Mouse (Mus musculus) frontal cortex, postnatal 14 days (tissue): ENCODE data around the gene Ptgis.

Experiments
- DNase-seq, 2 experiments: peaks; one replicate each; pipeline ENCODE4 v3.0.0; 2022; ENCODE audit warnings: low spot score in 2 of 2

Ptgis gene

GRCm38 (mm10) chr2:167190076-167190399 is 50.4 kb downstream of the Ptgis start, which contains the start of gene Kcnb1:
TSS of gene Kcnb1 (minus strand) at chr2:167190155.
- DNase-seq = peak; percentile 62 to 78

- no peak for DNase-seq
Observed at GRCm38 (mm10) chr2:167189291-167190075, 50.9 kb downstream of the Ptgis start.

- DNase-seq = no peak
Observed at GRCm38 (mm10) chr2:167188315-167189207, 51.8 kb downstream of the Ptgis start.

- no peak for DNase-seq
Observed at GRCm38 (mm10) chr2:167187119-167187518, 53.3 kb downstream of the Ptgis start.

GRCm38 (mm10) chr2:167186544-167186943 is 53.9 kb downstream of the Ptgis start:
- no peak for DNase-seq

GRCm38 (mm10) chr2:167186003-167186402 is 54.4 kb downstream of the Ptgis start:
- DNase-seq = no peak

GRCm38 (mm10) chr2:167185432-167185831 is 55.0 kb downstream of the Ptgis start:
- no peak for DNase-seq

- DNase-seq = no peak
Observed at GRCm38 (mm10) chr2:167181662-167182389, 58.6 kb downstream of the Ptgis start.

- no peak for DNase-seq
Observed at GRCm38 (mm10) chr2:167181096-167181495, 59.3 kb downstream of the Ptgis start.

- no peak for DNase-seq
Observed at GRCm38 (mm10) chr2:167179301-167179700, 61.1 kb downstream of the Ptgis start.

GRCm38 (mm10) chr2:167177231-167177641 is 63.2 kb downstream of the Ptgis start:
- DNase-seq = no peak

- DNase-seq = no peak
Observed at GRCm38 (mm10) chr2:167175284-167175683, 65.1 kb downstream of the Ptgis start.

- no peak for DNase-seq
Observed at GRCm38 (mm10) chr2:167173051-167173875, 67.1 kb downstream of the Ptgis start.

- DNase-seq = no peak
Observed at GRCm38 (mm10) chr2:167167515-167168212, 72.7 kb downstream of the Ptgis start.

GRCm38 (mm10) chr2:167163600-167163999 is 76.8 kb downstream of the Ptgis start:
- DNase-seq = no peak

GRCm38 (mm10) chr2:167163134-167163533 is 77.3 kb downstream of the Ptgis start:
- DNase-seq = no peak

- no peak for DNase-seq
Observed at GRCm38 (mm10) chr2:167162516-167163021, 77.8 kb downstream of the Ptgis start.

- no peak for DNase-seq
Observed at GRCm38 (mm10) chr2:167159721-167160120, 80.7 kb downstream of the Ptgis start.

- DNase-seq = no peak
Observed at GRCm38 (mm10) chr2:167158780-167159179, 81.6 kb downstream of the Ptgis start.

GRCm38 (mm10) chr2:167156118-167156715 is 84.2 kb downstream of the Ptgis start:
- no peak for DNase-seq
